Mouse (Mus musculus): ENCODE results near the gene Il17rc. TPM values are rescaled to one million over a fixed set of nuclear protein-coding genes. Genes with fewer than 3 reads are reported as not detected.

Gene Il17rc
- polyA plus RNA-seq (2012; ENCODE audit: low replicate concordance), result 0.68 and 1.3 TPM in 2 replicates

GRCm38 (mm10) chr6:113471297-113471936 is at the start of gene Il17rc:
Gene Il17rc (plus strand): TSS chr6:113471427.

GRCm38 (mm10) chr6:113435664-113436205 is 35.5 kb upstream of the Il17rc start, which contains the start of gene Cidec:
Gene Cidec (minus strand): TSS chr6:113435760.

GRCm38 (mm10) chr6:113442442-113443090 is 28.7 kb upstream of the Il17rc start, which contains the start of gene Jagn1:
Gene Jagn1 (plus strand): TSS chr6:113442569.

DNA sequence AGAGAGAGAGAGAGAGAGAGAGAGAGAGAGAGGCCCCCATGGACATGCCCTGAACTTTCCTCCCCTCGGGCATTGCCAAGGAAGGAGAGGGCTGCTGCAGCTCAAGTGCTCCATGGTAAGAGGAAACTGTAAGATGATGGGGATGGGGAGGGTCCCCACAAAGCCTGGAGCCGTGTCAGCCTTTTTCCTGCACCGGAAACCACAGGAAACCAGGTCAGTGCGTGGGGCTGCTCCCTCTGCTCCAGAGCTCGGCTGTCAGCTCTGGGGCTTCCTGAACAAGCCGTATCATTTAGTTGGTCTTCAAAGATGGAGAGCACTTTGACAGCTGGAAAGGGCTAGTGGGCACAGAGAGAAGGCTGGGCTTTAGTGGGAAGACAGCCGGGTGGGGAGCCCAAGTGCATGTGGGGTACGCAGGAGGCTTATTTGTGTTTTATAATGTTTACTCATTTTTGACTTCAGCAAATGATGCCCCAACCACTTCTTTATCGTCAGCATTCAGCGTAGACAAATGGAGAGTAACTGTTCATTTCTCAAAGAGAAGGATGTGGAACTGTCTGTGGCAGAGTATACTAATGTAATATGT is 13.2 kb upstream of the Il17rc start, which contains the start of gene Il17re:
Gene Il17re, plus strand, starts transcription at position 533 of the 583 bp plus-strand sequence.

GRCm38 (mm10) chr6:113483100-113483615 is 11.9 kb downstream of the Il17rc start, which contains the start of gene Creld1:
Gene Creld1 (plus strand): TSS chr6:113483297.

DNA sequence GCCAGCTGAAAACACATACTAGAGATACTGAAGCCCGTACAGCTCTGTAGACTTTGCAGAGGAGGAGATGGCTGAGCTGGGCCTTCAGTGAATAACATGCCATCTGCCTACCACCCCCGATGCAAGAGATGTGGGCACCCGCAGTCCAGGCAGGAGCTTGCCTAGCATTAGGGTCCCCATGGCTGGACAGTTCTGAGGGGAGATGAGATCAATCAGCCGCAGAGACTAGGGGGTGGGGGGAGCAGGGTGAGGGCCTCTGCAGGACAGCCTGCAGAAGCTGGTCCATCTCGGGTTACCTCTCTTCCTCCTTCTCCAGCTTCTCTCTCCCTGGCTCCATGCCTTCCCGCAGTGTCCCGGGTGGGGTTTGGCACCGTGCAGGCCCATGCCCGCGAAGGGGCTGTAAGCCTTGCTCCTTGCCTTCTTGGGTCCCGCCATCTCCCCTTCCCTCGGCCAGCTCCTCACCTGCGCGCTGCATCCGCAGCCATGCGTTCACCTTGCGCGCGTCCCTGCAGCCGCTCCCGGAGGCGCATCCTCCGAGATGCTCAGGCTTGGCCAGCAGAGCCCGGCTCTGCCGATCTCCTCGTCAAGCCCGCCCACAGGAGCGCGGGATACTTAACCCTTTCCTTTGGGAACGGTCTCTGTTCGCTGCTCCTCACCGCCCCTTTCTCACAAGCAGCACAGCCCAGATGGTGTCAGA is 30.3 kb downstream of the Il17rc start, which contains the start of gene Prrt3:
Gene Prrt3, minus strand, starts transcription at position 544 of the 697 bp plus-strand sequence.

DNA sequence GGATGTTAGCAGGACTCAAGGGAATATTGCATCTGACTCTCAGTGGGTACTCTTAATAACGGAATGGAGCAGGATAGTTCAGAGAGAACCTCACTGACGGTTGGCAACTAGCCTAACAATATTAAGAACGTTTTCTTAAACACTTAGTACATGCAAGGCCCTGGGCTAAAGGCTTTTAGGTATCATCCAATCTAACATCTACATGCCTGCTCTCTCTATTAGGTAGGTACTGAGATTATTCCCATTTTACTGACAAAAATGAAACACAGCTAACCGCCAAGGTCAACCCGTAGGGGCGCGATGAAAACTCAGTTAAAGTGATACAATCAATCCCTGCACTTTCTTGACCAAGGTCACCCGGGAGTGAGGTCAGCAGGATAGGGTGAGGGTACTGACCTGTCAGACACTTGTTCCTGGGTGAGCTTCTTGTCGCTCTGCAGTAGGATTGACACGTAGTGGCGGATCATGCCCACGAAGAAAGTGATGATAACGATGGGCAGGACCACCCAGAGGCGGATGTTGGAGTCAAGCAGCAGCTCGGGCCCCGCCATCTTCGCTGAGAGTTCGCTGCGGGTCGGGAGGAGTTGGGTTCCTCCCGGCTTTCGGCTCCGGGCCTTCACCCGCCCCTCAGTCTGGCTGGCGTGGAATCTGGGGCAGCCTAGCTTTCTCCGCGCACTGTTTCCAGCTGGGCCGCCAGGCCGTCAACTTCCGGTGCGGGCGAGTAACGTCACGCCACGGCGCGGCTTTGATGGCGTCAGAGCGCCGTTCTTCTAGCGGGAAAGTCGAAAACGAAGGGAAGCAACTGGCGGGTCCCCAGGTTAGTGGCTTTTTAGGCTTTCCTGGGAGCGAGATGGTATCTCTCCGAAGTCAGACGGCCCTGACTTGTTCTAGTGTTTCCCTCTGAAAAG is 60.0 kb downstream of the Il17rc start, which contains the start of the genes Emc3 and Fancd2:
Gene Emc3, minus strand, starts transcription at position 721 of the 908 bp plus-strand sequence.
Gene Fancd2, plus strand, starts transcription at position 751 of the 908 bp plus-strand sequence.

Other genes starting within 250 kb of the Il17rc start
- 88.1 and 106 TPM in 2 replicates for gene Mtmr14, start 233.6 kb upstream of the Il17rc start, polyA plus RNA-seq (2012; ENCODE audit: low replicate concordance)
- gene Cpne9, start 189.1 kb upstream of the Il17rc start, polyA plus RNA-seq (2012; ENCODE audit: low replicate concordance), result 0.08 and 0.11 TPM in 2 replicates
- gene Brpf1, start 164.3 kb upstream of the Il17rc start, polyA plus RNA-seq (2012; ENCODE audit: low replicate concordance), result 36.5 and 95.3 TPM in 2 replicates
- gene Ogg1, start 144.5 kb upstream of the Il17rc start, polyA plus RNA-seq (2012; ENCODE audit: low replicate concordance), result 8.4 and 10.8 TPM in 2 replicates
- gene Camk1, start 127.4 kb upstream of the Il17rc start, polyA plus RNA-seq (2012; ENCODE audit: low replicate concordance), result 8.6 and 13.3 TPM in 2 replicates
- gene Tada3, start 93.5 kb upstream of the Il17rc start, polyA plus RNA-seq (2012; ENCODE audit: low replicate concordance), result 44.8 and 81.1 TPM in 2 replicates
- 255 and 685 TPM in 2 replicates for gene Arpc4, start 93.3 kb upstream of the Il17rc start, polyA plus RNA-seq (2012; ENCODE audit: low replicate concordance)
- gene Ttll3, start 82.2 kb upstream of the Il17rc start, polyA plus RNA-seq (2012; ENCODE audit: low replicate concordance), result 18.3 and 25.1 TPM in 2 replicates
- 78.3 and 88.5 TPM in 2 replicates for gene Rpusd3, start 52.1 kb upstream of the Il17rc start, polyA plus RNA-seq (2012; ENCODE audit: low replicate concordance)
- gene Cidec, start 35.7 kb upstream of the Il17rc start, polyA plus RNA-seq (2012; ENCODE audit: low replicate concordance), result not detected in 2 replicates
- 7.8 and 9.2 TPM in 2 replicates for gene Jagn1, start 28.9 kb upstream of the Il17rc start, polyA plus RNA-seq (2012; ENCODE audit: low replicate concordance)
- gene Il17re, start 12.9 kb upstream of the Il17rc start, polyA plus RNA-seq (2012; ENCODE audit: low replicate concordance), result 0.45 and 1.00 TPM in 2 replicates
- gene Creld1, start 11.9 kb downstream of the Il17rc start, polyA plus RNA-seq (2012; ENCODE audit: low replicate concordance), result 24.9 and 25.5 TPM in 2 replicates
- 0.06 and 0.38 TPM in 2 replicates for gene Prrt3, start 30.5 kb downstream of the Il17rc start, polyA plus RNA-seq (2012; ENCODE audit: low replicate concordance)
- gene Emc3, start 60.2 kb downstream of the Il17rc start, polyA plus RNA-seq (2012; ENCODE audit: low replicate concordance), result 23.9 and 78.7 TPM in 2 replicates
- gene Fancd2, start 60.3 kb downstream of the Il17rc start, polyA plus RNA-seq (2012; ENCODE audit: low replicate concordance), result 0.29 and 0.49 TPM in 2 replicates
- gene Fancd2os, start 129.3 kb downstream of the Il17rc start, polyA plus RNA-seq (2012; ENCODE audit: low replicate concordance), result not detected in 2 replicates
- 24.5 and 57.9 TPM in 2 replicates for gene Brk1, start 133.3 kb downstream of the Il17rc start, polyA plus RNA-seq (2012; ENCODE audit: low replicate concordance)
- 8.2 and 21.3 TPM in 2 replicates for gene Vhl, start 152.5 kb downstream of the Il17rc start, polyA plus RNA-seq (2012; ENCODE audit: low replicate concordance)
- gene Irak2, start 167.0 kb downstream of the Il17rc start, polyA plus RNA-seq (2012; ENCODE audit: low replicate concordance), result 79.5 and 135 TPM in 2 replicates
- 39.9 and 62.7 TPM in 2 replicates for gene Tatdn2, start 225.6 kb downstream of the Il17rc start, polyA plus RNA-seq (2012; ENCODE audit: low replicate concordance)
- gene Ghrl, start 248.5 kb downstream of the Il17rc start, polyA plus RNA-seq (2012; ENCODE audit: low replicate concordance), result 0.89 TPM in 1 of 2 replicates, not detected in the other